Mouse (Mus musculus): ENCODE measurements around the gene Hbs1l.

Hbs1l gene

DNA sequence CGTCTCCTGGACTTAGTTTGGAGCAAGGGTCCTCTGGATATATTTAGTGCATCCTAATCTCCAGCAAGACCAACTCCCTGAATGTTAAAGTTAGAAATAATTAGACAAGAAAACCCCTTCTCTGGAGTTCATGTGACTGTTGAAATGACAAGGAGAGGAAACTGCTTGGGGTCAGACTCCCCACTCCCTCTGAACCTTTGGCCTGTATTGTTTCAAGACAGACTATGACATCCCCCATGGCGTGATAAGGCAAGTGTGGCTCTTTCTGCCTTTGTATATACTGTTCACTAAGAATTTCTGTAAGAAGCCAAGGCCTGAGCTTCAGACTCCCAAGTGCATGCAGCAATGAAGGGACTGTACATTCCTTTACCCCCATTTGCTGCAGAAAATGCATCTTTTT lies 104.7 kb downstream of the Hbs1l start:
- DNase-seq (ENCODE audit: low read depth, low spot score) = no peak

DNA sequence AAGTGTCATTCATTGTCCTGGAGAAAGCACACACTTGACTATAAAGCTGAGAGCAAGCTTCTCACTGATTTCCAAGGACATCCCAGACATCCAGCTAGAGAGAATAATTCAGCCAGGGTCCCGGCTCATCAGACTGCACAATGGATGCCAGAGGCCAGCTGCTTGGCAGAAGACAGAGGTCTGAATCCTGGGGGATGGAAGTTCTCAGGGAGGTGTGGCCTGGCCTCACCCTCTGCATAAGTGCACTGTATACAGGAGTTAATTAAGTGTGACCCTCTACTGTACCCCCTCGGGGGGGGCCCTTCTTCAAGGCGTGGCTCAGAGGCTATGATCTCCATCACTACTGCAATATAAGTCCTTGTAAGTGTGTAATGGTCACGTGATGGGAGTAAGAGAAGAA lies 105.5 kb downstream of the Hbs1l start:
- no peak for DNase-seq (ENCODE audit: low read depth, low spot score)

DNA sequence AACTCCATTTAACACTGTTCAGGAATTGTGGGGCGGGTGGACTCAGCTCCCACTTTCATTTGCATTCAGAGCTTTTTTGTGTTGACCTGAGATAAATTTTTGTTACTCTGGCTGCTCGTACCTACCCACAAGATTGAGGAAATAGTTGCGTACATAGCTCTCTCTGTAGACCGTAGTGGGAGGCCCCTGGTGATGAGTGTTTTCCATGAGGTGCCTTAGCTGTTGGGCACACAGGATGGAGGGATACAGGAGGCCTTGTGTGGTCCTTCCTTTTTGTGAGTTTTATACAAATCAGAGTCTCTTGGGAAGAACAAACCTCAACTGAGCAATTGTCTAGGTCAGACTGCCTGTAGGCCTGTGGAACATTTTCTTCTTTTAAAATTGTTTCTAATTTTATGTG lies 109.0 kb downstream of the Hbs1l start:
- DNase-seq (ENCODE audit: low read depth, low spot score) = no peak

DNA sequence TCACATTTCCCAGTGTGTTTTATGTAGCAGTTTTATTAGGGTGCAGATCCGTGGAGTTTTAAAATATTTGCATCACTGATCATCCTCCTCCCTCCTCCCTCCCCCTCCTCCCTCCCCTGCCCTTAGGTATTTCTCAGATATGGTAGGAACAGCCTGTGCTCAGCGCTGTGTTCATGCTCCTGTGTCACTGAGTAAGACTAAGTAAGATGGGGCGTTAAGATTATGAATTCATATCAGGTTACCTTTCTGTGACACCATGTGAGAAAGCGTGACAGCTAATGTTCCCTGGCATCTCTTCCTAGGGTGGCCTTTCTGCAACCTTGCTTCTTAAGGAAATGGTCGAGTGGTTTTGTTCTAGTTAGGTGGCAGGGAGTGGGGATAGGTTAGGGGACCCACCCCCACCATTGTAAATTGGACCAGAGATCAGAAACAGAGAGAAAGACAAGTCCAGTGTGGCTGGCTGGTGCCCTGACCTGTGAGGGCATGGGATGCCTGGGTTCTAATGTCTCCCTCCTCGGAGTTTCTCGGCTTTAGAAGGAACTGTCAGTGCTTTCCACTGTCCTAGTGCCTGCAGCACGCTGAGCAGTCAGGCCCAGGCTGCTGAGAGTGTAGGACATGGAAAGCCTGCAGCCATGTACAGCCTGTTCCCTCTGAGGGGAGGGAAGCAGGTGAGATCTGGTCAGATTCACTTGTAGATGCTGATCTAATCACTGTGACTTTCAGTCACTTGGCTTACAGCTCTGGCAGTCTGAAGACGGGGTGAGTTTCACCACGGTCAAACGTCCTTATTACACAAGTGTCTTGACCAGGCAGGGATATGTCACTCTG lies 110.1 kb downstream of the Hbs1l start:
- no peak for DNase-seq (ENCODE audit: low read depth, low spot score)

DNA sequence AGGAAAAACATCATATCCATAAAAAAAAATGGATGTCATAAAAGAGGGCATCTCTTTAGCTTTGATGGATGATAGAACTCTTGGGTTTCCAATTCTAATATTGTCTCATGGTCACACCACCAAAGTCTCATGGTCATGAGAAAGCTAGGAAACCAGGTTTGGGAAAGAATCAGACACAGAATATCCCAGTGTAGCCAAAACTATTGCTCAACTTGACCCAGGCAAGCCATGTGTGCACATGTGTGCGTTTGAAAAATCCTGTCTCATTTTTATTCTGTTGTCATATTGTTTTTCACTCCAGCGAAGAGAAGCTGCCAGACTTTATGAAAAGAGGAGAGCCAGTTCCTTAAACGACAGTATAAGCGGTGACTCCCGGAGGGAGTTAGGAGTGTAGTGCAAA lies 114.9 kb downstream of the Hbs1l start:
- no peak for DNase-seq (ENCODE audit: low read depth, low spot score)

DNA sequence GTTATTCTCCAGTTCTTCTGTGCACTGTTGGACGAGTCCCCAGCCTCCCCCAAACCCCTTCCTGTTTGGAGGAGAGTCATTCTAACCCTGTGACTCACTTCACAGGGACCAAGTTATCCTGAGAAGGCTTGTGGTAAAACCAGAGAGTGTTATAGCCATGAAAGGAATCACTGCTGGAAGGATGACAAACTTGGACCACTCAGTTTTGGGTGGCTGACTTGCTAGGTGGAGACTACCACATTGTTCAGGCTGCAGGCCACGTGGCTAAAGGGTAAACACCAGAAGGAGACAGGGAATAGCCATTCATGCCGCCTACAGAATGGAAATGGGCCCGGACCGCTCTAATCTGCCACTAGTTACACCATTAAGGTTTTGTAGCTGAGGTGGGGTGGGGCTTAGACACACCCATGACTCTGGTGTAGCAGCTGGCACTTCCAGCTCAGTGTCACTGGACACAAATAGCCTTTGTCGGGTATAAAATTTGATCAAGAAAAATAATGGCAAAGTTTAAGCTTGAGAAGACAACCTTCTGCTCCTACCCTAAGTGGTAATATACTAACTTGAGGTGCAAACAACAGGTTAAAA lies 115.9 kb downstream of the Hbs1l start:
- DNase-seq (ENCODE audit: low read depth, low spot score) = no peak

DNA sequence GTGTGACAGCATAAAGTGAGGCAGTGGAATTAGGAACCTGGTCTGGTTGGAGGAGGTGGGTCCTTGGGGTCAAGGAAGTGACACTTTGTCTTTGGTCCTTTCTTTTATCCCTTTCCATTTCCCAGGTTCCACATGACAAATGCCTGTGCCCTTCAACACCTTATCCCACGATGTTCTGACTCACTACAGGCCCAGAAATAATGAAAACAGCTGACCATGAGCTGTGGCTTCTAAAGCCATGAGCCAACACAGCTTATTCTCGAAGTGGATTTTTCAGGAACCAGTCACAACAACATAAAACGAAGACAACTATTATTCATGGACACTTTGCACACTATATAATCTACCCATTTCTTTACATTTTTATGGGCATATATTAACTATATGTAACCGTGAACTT lies 119.3 kb downstream of the Hbs1l start:
- no peak for DNase-seq (ENCODE audit: low read depth, low spot score)

DNA sequence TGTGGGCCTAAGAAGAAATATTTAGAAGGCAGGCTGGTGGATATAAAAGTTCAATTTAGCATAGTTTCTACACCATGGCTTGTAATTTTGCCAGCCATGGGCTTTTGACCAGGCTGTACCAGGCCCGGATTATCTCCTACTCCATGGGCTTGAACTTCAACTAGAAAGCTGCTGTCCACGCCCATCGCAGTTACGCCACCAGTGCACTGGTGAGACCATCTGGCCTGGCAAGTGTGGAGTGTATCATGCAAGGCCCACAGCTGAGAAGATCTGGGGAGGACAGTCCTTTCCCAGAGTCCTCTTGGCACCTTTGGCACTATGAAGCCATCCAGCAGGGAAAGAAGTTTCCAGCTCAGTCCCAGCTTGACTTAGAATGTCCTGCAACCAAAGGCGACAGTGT lies 120.4 kb downstream of the Hbs1l start:
- no peak for DNase-seq (ENCODE audit: low read depth, low spot score)

Measured in ZHBTc4 (cell line).